Mouse (Mus musculus) T-helper 1 cell (primary cell): ENCODE data around the gene Npas3.
"Not testable (repeated sequence)": the region's sequence is repeated elsewhere in the genome, so short reads cannot be mapped to it uniquely, and the experiment has no call there.

Source experiments
- in situ Hi-C: fragments of 300-600 bp; cut with MboI, MseI; formaldehyde crosslinking; loops from one replicate; pipeline ENCODE4 v1.15.1; 2025; ENCODE audit warnings: high pct_unique_total_duplicates

Npas3 gene

GRCm38 (mm10) chr12:53248101-53248727 lies at the start of gene Npas3:
Gene Npas3, plus strand, starts transcription at chr12:53248677.
- in situ Hi-C loops = no loop called here

GRCm38 (mm10) chr12:53217141-53217540 lies 31.3 kb upstream of the Npas3 start:
- in situ Hi-C loops = no loop called here

GRCm38 (mm10) chr12:53222742-53223141 lies 25.7 kb upstream of the Npas3 start:
- in situ Hi-C loops = loop anchor here (10.0 kb wide), 1 partner anchor 842 kb away; no protein-coding TSS in a partner anchor

- in situ Hi-C loops = loop anchor here (10.0 kb wide), 1 partner anchor 837 kb away; no protein-coding TSS in a partner anchor
Observed at GRCm38 (mm10) chr12:53227356-53227755, 21.1 kb upstream of the Npas3 start.

GRCm38 (mm10) chr12:53229419-53229818 lies 19.1 kb upstream of the Npas3 start:
- in situ Hi-C loops = loop anchor here (10.0 kb wide), 1 partner anchor 835 kb away; no protein-coding TSS in a partner anchor

- in situ Hi-C loops = no loop called here
Observed at GRCm38 (mm10) chr12:53246181-53246580, 2.3 kb upstream of the Npas3 start.

GRCm38 (mm10) chr12:53246581-53247490 lies 1.6 kb upstream of the Npas3 start:
- in situ Hi-C loops = no loop called here

GRCm38 (mm10) chr12:53247491-53248035 lies 914 bp upstream of the Npas3 start:
- in situ Hi-C loops = no loop called here

GRCm38 (mm10) chr12:53248796-53249195 lies 319 bp downstream of the Npas3 start:
- in situ Hi-C loops = no loop called here

GRCm38 (mm10) chr12:53251701-53252181 lies 3.3 kb downstream of the Npas3 start:
- in situ Hi-C loops = no loop called here

GRCm38 (mm10) chr12:53252213-53252571 lies 3.7 kb downstream of the Npas3 start:
- in situ Hi-C loops = no loop called here

GRCm38 (mm10) chr12:53252572-53253422 lies 4.3 kb downstream of the Npas3 start:
- in situ Hi-C loops = no loop called here

GRCm38 (mm10) chr12:53253461-53254159 lies 5.1 kb downstream of the Npas3 start:
- in situ Hi-C loops = no loop called here

- in situ Hi-C loops = no loop called here
Observed at GRCm38 (mm10) chr12:53254160-53254480, 5.6 kb downstream of the Npas3 start.

GRCm38 (mm10) chr12:53274502-53274901 lies 26.0 kb downstream of the Npas3 start:
- in situ Hi-C loops = not testable (repeated sequence)

GRCm38 (mm10) chr12:53277393-53277792 lies 28.9 kb downstream of the Npas3 start:
- in situ Hi-C loops = no loop called here

- in situ Hi-C loops = no loop called here
Observed at GRCm38 (mm10) chr12:53290341-53290740, 41.9 kb downstream of the Npas3 start.

- in situ Hi-C loops = no loop called here
Observed at GRCm38 (mm10) chr12:53290846-53291245, 42.4 kb downstream of the Npas3 start.

GRCm38 (mm10) chr12:53292010-53292409 lies 43.5 kb downstream of the Npas3 start:
- in situ Hi-C loops = no loop called here

GRCm38 (mm10) chr12:53292508-53293300 lies 44.2 kb downstream of the Npas3 start:
- in situ Hi-C loops = no loop called here
